Mouse (Mus musculus) forebrain, embryonic 12.5 days (tissue): ENCODE results near the gene Cdh23. TPM values are rescaled to one million over a fixed set of nuclear protein-coding genes. Genes with fewer than 3 reads are reported as not detected.

Experiments
- ATAC-seq: fragments of 200-750 bp; cut with Nextera tagmentation; 2 replicates; pipeline ENCODE4 v1.8.0; 2017; ENCODE audit warnings: moderate TSS enrichment; ENCODE audit not compliant: low FRiP score
- H3K27ac ChIP-seq: fragments of 300-500 bp; sonication (generic); 2 replicates; pipeline ENCODE4 v1.5.1; 2016; ENCODE audit warnings: mild to moderate bottlenecking
- H3K27me3 ChIP-seq: fragments of 300-500 bp; sonication (generic); 2 replicates; pipeline ENCODE4 v1.6.1; 2016; ENCODE audit warnings: mild to moderate bottlenecking
- H3K36me3 ChIP-seq: fragments of 300-500 bp; sonication (generic); replicated peaks from 2 replicates; pipeline ENCODE4 v1.6.1; 2016; ENCODE audit warnings: mild to moderate bottlenecking
- H3K4me1 ChIP-seq: fragments of 300-500 bp; sonication (generic); 2 replicates; pipeline ENCODE4 v1.6.1; 2016
- H3K4me2 ChIP-seq: fragments of 300-500 bp; sonication (generic); 2 replicates; pipeline ENCODE4 v1.6.1; 2016; ENCODE audit warnings: mild to moderate bottlenecking, moderate library complexity
- H3K4me3 ChIP-seq: fragments of 300-500 bp; sonication (generic); replicated peaks from 2 replicates; pipeline ENCODE4 v1.5.1; 2016; ENCODE audit warnings: mild to moderate bottlenecking
- H3K9ac ChIP-seq: fragments of 300-500 bp; sonication (generic); 2 replicates; pipeline ENCODE4 v1.6.1; 2016; ENCODE audit warnings: mild to moderate bottlenecking
- H3K9me3 ChIP-seq: fragments of 300-500 bp; sonication (generic); 2 replicates; pipeline ENCODE4 v1.6.1; 2016
- WGBS: fragments of 180-500 bp; shearing (Covaris S2); methylation state at CpG from one replicate; pipeline ENCODE4 v1.1.7; 2016; 5-methylcytosine and 5-hydroxymethylcytosine counted together
- polyA plus RNA-seq: library from polyadenylated mRNA; unstranded; fragments of >200 nt; fragmentation: Nextera tagmentation; extraction: Ambion mirVana; gene quantifications from 2 replicates; pipeline ENCODE4 v1.2.1, GENCODE M21; 2016

Gene Cdh23
- polyA plus RNA-seq, 1 experiment from 2014 or later, result 2.5 TPM

DNA sequence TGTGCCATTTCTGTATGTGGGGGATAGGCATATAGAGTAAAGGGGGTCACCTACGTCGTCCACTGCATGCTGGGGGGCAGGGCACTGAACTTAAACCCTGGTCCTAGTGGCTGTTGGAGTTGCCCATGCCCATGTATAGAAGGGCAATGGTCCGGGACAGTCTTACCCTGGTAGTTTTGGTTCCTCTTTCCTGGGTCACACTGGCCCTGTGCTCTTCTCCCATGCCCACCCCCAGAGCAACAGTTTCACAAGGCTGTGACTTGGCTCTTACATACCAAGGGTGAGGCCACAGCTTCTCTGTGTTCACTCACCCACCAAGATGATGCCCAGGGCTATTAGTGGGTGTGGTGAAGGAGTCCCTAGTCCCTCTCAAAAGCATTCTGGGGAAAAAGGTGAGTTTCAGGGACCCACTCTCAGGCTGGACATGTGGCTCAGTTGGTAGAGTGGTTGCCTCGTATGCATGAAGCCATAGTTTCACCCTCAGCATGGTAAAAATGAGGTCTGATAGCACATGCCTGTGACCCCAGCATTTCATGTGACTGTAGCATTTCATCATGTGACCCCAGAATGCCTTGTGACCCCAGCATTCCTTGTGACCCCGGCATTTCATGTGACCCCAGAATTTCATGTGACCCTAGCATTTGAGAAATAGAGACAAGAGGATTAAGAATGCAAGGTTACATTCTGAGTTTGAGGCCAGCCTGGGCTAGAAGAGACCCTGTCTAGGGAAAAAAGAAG, 435.6 kb downstream of the Cdh23 start:
- WGBS, result 85% methylated on average over 5 of the region's 5 CpGs
- ATAC-seq, result no peak
- H3K4me1 ChIP-seq, result peaks cover 9% of the 10 kb centered on the region
- no peaks in the 10 kb centered on the region for H3K36me3 ChIP-seq
- no peaks in the 10 kb centered on the region for H3K9me3 ChIP-seq
- H3K4me3 ChIP-seq, result no peak overlapping the region
- no peaks in the 10 kb centered on the region for H3K27me3 ChIP-seq
- no peak overlapping the region for H3K4me2 ChIP-seq
- no peak overlapping the region for H3K9ac ChIP-seq
- no peak overlapping the region for H3K27ac ChIP-seq

- H3K27me3 ChIP-seq, result no peaks in the 10 kb centered on the region
- 61% methylated on average over 16 of the region's 16 CpGs for WGBS
Measured at GRCm38 (mm10) chr10:60257261-60257825, 438.9 kb downstream of the Cdh23 start.

GRCm38 (mm10) chr10:60256088-60256487, 440.2 kb downstream of the Cdh23 start:
- Histone ChIP-seq H3K4me1 (no peaks in the 10 kb centered on the region; the same call in 1 of the 2 replicates), H3K27ac (no peak overlapping the region), H3K27me3 (no peaks in the 10 kb centered on the region), H3K4me2 (no peak overlapping the region), H3K9me3 (no peaks in the 10 kb centered on the region), H3K36me3 (no peaks in the 10 kb centered on the region), H3K9ac (no peak overlapping the region), H3K4me3 (no peak overlapping the region)
- no peak for ATAC-seq
- WGBS, result 87% methylated on average over 6 of the region's 6 CpGs

More at GRCm38 (mm10) chr10:60257261-60257825, 438.9 kb downstream of the Cdh23 start:
- no peak for ATAC-seq
- no peak overlapping the region for H3K27ac ChIP-seq
- H3K4me3 ChIP-seq, result no peak overlapping the region
- H3K36me3 ChIP-seq, result no peaks in the 10 kb centered on the region
- no peak overlapping the region for H3K9ac ChIP-seq
- H3K4me1 ChIP-seq, result peaks cover 4% of the 10 kb centered on the region
- H3K9me3 ChIP-seq, result no peaks in the 10 kb centered on the region
- H3K4me2 ChIP-seq, result no peak overlapping the region

Other genes with a start within 250 kb of the Cdh23 start
- gene Slc29a3, start 56.3 kb upstream of the Cdh23 start, polyA plus RNA-seq, result 9.6 and 10.3 TPM in 2 replicates
- 3.6 and 4.7 TPM in 2 replicates for gene Unc5b, start 135.1 kb upstream of the Cdh23 start, polyA plus RNA-seq